Mouse (Mus musculus) embryonic facial prominence, embryonic 13.5 days (tissue): ENCODE results near the gene Cdk6. TPM values are rescaled to one million over a fixed set of nuclear protein-coding genes. Genes with fewer than 3 reads are reported as not detected.

Experiments
- ATAC-seq: fragments of 200-750 bp; cut with Nextera tagmentation; 2 replicates; pipeline ENCODE4 v1.8.0; 2017; ENCODE audit warnings: low read depth; ENCODE audit not compliant: insufficient number of reproducible peaks, insufficient read depth, low FRiP score, low TSS enrichment
- H3K27ac ChIP-seq: fragments of 300-500 bp; sonication (generic); 2 replicates; pipeline ENCODE4 v1.5.1; 2015; ENCODE audit warnings: moderate library complexity, mild to moderate bottlenecking, inconsistent platforms
- H3K27me3 ChIP-seq: fragments of 300-500 bp; sonication (generic); 2 replicates; pipeline ENCODE4 v1.6.1; 2015; ENCODE audit warnings: mild to moderate bottlenecking, inconsistent platforms
- H3K36me3 ChIP-seq: fragments of 300-500 bp; sonication (generic); 2 replicates; pipeline ENCODE4 v1.6.1; 2015; ENCODE audit warnings: mild to moderate bottlenecking, inconsistent platforms
- H3K4me1 ChIP-seq: fragments of 300-500 bp; sonication (generic); 2 replicates; pipeline ENCODE4 v1.6.1; 2015; ENCODE audit warnings: inconsistent platforms
- H3K4me2 ChIP-seq: fragments of 300-500 bp; sonication (generic); 2 replicates; pipeline ENCODE4 v1.6.1; 2015; ENCODE audit warnings: moderate library complexity, mild to moderate bottlenecking, inconsistent platforms
- H3K4me3 ChIP-seq: fragments of 300-500 bp; sonication (generic); 2 replicates; pipeline ENCODE4 v1.5.1; 2015; ENCODE audit warnings: mild to moderate bottlenecking, inconsistent platforms
- H3K9ac ChIP-seq: fragments of 300-500 bp; sonication (generic); 2 replicates; pipeline ENCODE4 v1.6.1; 2015; ENCODE audit warnings: mild to moderate bottlenecking, inconsistent platforms
- H3K9me3 ChIP-seq: fragments of 300-500 bp; sonication (generic); 2 replicates; pipeline ENCODE4 v1.6.1; 2016; ENCODE audit warnings: inconsistent platforms
- WGBS: fragments of 180-500 bp; shearing (Covaris S2); methylation state at CpG from one replicate; pipeline ENCODE4 v1.1.7; 2015; ENCODE audit warnings: mixed read lengths; 5-methylcytosine and 5-hydroxymethylcytosine counted together
- polyA plus RNA-seq: library from polyadenylated mRNA; unstranded; fragments of >200 nt; fragmentation: Nextera tagmentation; extraction: Ambion mirVana; gene quantifications from 2 replicates; pipeline ENCODE4 v1.2.1, GENCODE M21; 2015

The Cdk6 gene
- polyA plus RNA-seq, 1 experiment from 2014 or later: 34.5 TPM

GRCm38 (mm10) chr5:3480637-3481395 lies 139.5 kb downstream of the Cdk6 start:
- WGBS: 93% methylated on average over 9 of the region's 9 CpGs
- Histone ChIP-seq H3K27ac (no peak overlapping the region), H3K4me2 (no peak overlapping the region), H3K4me3 (no peak overlapping the region), H3K9me3 (no peaks in the 10 kb centered on the region), H3K36me3 (0 out of 2 replicates have a peak, but pooled peaks cover 6% of the 10 kb centered on the region), H3K4me1 (no peaks in the 10 kb centered on the region), H3K27me3 (no peaks in the 10 kb centered on the region), H3K9ac (no peak overlapping the region)
- no peak for ATAC-seq

GRCm38 (mm10) chr5:3482474-3482873 lies 141.2 kb downstream of the Cdk6 start:
- no peak for ATAC-seq
- Histone ChIP-seq H3K27ac (no peak overlapping the region), H3K4me2 (no peak overlapping the region), H3K9me3 (no peaks in the 10 kb centered on the region), H3K9ac (no peak overlapping the region), H3K4me1 (no peaks in the 10 kb centered on the region), H3K27me3 (no peaks in the 10 kb centered on the region), H3K4me3 (no peak overlapping the region), H3K36me3 (0 out of 2 replicates have a peak, but pooled peaks cover 7% of the 10 kb centered on the region)
- 90% methylated on average over 7 of the region's 7 CpGs for WGBS

GRCm38 (mm10) chr5:3483054-3483722 lies 141.9 kb downstream of the Cdk6 start:
- H3K4me3 ChIP-seq: no peak overlapping the region
- ATAC-seq: no peak
- 0 out of 2 replicates have a peak, but pooled peaks cover 7% of the 10 kb centered on the region for H3K36me3 ChIP-seq
- 85% methylated on average over 5 of the region's 5 CpGs for whole genome bisulfite sequencing
- H3K4me2 ChIP-seq: no peak overlapping the region
- H3K9ac ChIP-seq: no peak overlapping the region
- H3K27ac ChIP-seq: no peak overlapping the region
- H3K27me3 ChIP-seq: no peaks in the 10 kb centered on the region
- no peaks in the 10 kb centered on the region for H3K9me3 ChIP-seq
- peaks cover 1% of the 10 kb centered on the region; the same call in 1 of the 2 replicates for H3K4me1 ChIP-seq

GRCm38 (mm10) chr5:3486579-3487282 lies 145.4 kb downstream of the Cdk6 start:
- Histone ChIP-seq H3K9ac (no peak overlapping the region), H3K27me3 (no peaks in the 10 kb centered on the region), H3K4me3 (no peak overlapping the region), H3K36me3 (0 out of 2 replicates have a peak, but pooled peaks cover 7% of the 10 kb centered on the region), H3K4me1 (peaks cover 5% of the 10 kb centered on the region; the same call in 1 of the 2 replicates), H3K27ac (no peak overlapping the region), H3K4me2 (no peak overlapping the region), H3K9me3 (no peaks in the 10 kb centered on the region)
- ATAC-seq: no peak
- 44% methylated on average over 7 of the region's 7 CpGs for WGBS

- ATAC-seq: no peak
- Histone ChIP-seq H3K36me3 (0 out of 2 replicates have a peak, but pooled peaks cover 7% of the 10 kb centered on the region), H3K4me3 (no peak overlapping the region), H3K27me3 (no peaks in the 10 kb centered on the region), H3K9ac (no peak overlapping the region), H3K9me3 (no peaks in the 10 kb centered on the region), H3K4me2 (no peak overlapping the region), H3K27ac (no peak overlapping the region), H3K4me1 (peaks cover 5% of the 10 kb centered on the region; the same call in 1 of the 2 replicates)
- 70% methylated on average over 16 of the region's 16 CpGs for WGBS
These were observed 147.0 kb downstream of the Cdk6 start for GRCm38 (mm10) chr5:3488146-3488774.

GRCm38 (mm10) chr5:3490358-3490757 lies 149.1 kb downstream of the Cdk6 start:
- Histone ChIP-seq H3K4me2 (no peak overlapping the region), H3K27ac (no peak overlapping the region), H3K4me3 (no peak overlapping the region), H3K4me1 (peaks cover 5% of the 10 kb centered on the region; the same call in 1 of the 2 replicates), H3K27me3 (no peaks in the 10 kb centered on the region), H3K36me3 (peaks cover 6% of the 10 kb centered on the region; the same call in 1 of the 2 replicates), H3K9ac (no peak overlapping the region), H3K9me3 (no peaks in the 10 kb centered on the region)
- 88% methylated on average over 3 of the region's 3 CpGs for WGBS
- no peak for ATAC-seq

GRCm38 (mm10) chr5:3491084-3491483 lies 149.8 kb downstream of the Cdk6 start:
- WGBS: 79% methylated on average over 9 of the region's 9 CpGs
- H3K9me3 ChIP-seq: no peaks in the 10 kb centered on the region
- no peaks in the 10 kb centered on the region; the same call in 1 of the 2 replicates for H3K36me3 ChIP-seq
- H3K27ac ChIP-seq: no peak overlapping the region
- H3K4me2 ChIP-seq: no peak overlapping the region
- ATAC-seq: no peak
- no peaks in the 10 kb centered on the region for H3K27me3 ChIP-seq
- H3K4me1 ChIP-seq: peaks cover 5% of the 10 kb centered on the region; the same call in 1 of the 2 replicates
- no peak overlapping the region for H3K4me3 ChIP-seq
- H3K9ac ChIP-seq: no peak overlapping the region

GRCm38 (mm10) chr5:3491883-3492282 lies 150.6 kb downstream of the Cdk6 start:
- no peak for ATAC-seq
- H3K27me3 ChIP-seq: no peaks in the 10 kb centered on the region
- no peak overlapping the region for H3K27ac ChIP-seq
- H3K36me3 ChIP-seq: no peaks in the 10 kb centered on the region; the same call in 1 of the 2 replicates
- H3K4me3 ChIP-seq: no peak overlapping the region
- H3K9ac ChIP-seq: no peak overlapping the region
- WGBS: 77% methylated on average over 5 of the region's 5 CpGs
- H3K4me1 ChIP-seq: peaks cover 5% of the 10 kb centered on the region; the same call in 1 of the 2 replicates
- H3K4me2 ChIP-seq: no peak overlapping the region
- H3K9me3 ChIP-seq: no peaks in the 10 kb centered on the region

- ATAC-seq: no peak
- H3K4me1 ChIP-seq: peaks cover 5% of the 10 kb centered on the region; the same call in 1 of the 2 replicates
- 91% methylated on average over 13 of the region's 13 CpGs for WGBS
These were observed 151.7 kb downstream of the Cdk6 start for GRCm38 (mm10) chr5:3492776-3493636.

GRCm38 (mm10) chr5:3493968-3494367 lies 152.7 kb downstream of the Cdk6 start:
- ATAC-seq: no peak
- Histone ChIP-seq H3K4me1 (no peaks in the 10 kb centered on the region; the same call in 1 of the 2 replicates), H3K36me3 (no peaks in the 10 kb centered on the region; the same call in 1 of the 2 replicates), H3K4me3 (no peak overlapping the region), H3K9me3 (no peaks in the 10 kb centered on the region), H3K27ac (no peak overlapping the region), H3K9ac (no peak overlapping the region), H3K4me2 (no peak overlapping the region), H3K27me3 (no peaks in the 10 kb centered on the region)
- 87% methylated on average over 9 of the region's 9 CpGs for WGBS

More at GRCm38 (mm10) chr5:3492776-3493636, 151.7 kb downstream of the Cdk6 start:
- Histone ChIP-seq H3K9me3 (no peaks in the 10 kb centered on the region), H3K36me3 (no peaks in the 10 kb centered on the region; the same call in 1 of the 2 replicates), H3K4me2 (no peak overlapping the region), H3K9ac (no peak overlapping the region), H3K4me3 (no peak overlapping the region), H3K27me3 (no peaks in the 10 kb centered on the region), H3K27ac (no peak overlapping the region)
